Mouse (Mus musculus) gastrocnemius, adult 8-10 months (tissue): ENCODE measurements around the gene Lpar6. TPM values are rescaled to one million over a fixed set of nuclear protein-coding genes. Genes with fewer than 3 reads are reported as not detected.

ENCODE experiments used
- DNase-seq, 2 experiments: peaks; one replicate each; pipeline ENCODE4 v3.0.0; 2022; ENCODE audit warnings: low spot score in 2 of 2
- total RNA-seq, 4 experiments: library from RNA; stranded (reverse); gene quantifications; 2 replicates each; pipeline ENCODE4 v1.2.4; 2022

Gene Lpar6
- under 1 TPM; 0.61 to 0.89 (median 0.76) TPM for total RNA-seq

- peak in 1 of 2 experiments; percentile 16 for DNase-seq
These were observed at the start of gene Lpar6 for GRCm38 (mm10) chr14:73237848-73238321. Gene Lpar6, plus strand, starts transcription at chr14:73237895.

- DNase-seq, result no peak
These were observed 38.6 kb upstream of the Lpar6 start for GRCm38 (mm10) chr14:73199058-73199457.

DNA sequence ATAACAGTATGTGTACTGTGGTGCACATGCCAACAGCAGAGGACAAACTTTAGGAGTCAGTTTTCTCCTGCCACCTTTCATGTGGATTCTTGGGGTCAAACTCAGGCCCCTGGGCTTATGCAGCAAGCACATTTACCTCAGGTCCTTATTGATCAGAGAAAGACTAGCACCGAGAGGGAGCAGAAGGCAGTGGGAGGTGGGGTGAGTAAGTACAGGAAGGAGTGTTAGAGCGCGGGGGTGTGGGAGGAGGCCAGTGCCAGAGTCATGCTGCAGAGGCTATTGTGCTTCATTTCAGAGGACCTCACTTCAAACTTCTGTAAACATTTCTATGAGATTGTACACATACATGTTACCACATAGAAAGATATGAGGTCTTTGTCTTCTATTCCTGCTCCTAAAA is 36.2 kb upstream of the Lpar6 start:
- no peak for DNase-seq

DNA sequence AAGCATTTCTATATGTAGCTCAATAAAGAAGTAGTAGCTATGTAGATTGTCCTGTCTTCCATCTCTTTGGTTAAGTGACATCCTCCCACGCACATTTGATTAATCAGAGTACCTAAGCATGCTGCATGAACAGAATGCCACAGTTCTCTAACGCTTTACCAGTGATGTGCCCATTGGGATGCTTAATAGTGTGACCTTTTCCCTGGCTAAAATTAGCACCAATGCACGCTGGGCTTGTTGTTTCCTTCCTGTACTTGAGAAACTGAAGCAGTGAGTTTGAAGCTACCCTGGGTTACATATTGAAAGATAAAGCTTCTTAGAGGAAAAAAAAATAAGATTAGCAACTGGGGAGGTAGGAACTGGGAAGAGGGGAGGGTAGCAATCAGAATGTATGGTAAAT is 33.7 kb upstream of the Lpar6 start:
- no peak for DNase-seq

- no peak for DNase-seq
These were observed 28.4 kb upstream of the Lpar6 start for GRCm38 (mm10) chr14:73209262-73209661.

DNA sequence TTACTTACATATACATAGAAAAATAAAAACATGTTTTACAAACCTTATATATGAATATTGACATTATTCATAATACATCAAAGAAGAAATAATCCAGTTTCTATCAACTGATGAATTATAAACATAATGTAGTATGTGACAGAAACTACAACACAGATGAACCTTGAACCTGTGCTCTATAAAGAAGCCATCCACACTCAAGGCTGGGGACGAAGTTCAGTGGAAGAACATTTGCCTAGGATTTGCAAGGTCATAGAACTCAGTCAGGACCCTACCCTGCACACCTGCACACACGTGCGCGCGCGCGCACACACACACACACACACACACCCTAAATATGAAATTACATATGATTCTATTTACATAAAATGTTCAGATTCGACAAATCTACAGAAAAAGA is 27.5 kb upstream of the Lpar6 start:
- DNase-seq, result no peak

DNA sequence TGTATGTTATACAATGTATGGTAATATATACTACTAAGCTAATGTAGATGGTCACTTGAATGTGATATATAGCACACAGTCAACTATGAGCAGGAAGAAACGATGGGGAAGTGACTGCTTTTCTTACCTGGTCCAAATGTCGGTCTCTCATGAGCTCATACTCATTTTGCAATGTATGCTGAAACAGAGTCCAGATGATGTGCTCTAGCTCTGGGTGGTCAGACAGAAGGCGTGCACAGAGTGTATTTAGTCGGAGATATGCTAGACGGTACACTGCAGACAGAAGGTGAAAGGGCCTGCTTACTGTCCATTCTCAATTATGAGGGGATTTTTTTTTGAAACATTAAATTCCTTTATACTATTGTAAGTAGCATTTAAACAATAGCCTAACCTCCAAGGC is 26.2 kb upstream of the Lpar6 start:
- no peak for DNase-seq

DNA sequence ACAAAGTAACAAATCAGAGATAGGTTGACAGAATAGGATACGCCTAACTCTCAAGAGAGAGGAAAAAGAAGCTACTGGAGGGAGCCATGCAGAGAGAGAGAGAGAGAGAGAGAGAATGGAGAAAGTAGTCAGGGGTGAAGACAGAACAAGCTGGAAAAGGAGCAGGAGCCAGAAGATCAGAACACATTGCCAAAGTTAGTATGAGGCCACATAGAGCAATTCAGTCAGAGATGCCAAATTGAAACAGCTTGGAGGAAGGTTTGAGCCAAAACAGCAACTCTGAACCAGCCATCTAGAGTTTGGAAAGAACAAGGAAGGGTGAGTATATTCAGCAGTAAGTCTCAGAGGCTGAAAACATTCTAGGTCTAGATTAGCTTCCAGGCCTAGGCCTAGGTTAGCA is 20.6 kb upstream of the Lpar6 start:
- no peak for DNase-seq

DNA sequence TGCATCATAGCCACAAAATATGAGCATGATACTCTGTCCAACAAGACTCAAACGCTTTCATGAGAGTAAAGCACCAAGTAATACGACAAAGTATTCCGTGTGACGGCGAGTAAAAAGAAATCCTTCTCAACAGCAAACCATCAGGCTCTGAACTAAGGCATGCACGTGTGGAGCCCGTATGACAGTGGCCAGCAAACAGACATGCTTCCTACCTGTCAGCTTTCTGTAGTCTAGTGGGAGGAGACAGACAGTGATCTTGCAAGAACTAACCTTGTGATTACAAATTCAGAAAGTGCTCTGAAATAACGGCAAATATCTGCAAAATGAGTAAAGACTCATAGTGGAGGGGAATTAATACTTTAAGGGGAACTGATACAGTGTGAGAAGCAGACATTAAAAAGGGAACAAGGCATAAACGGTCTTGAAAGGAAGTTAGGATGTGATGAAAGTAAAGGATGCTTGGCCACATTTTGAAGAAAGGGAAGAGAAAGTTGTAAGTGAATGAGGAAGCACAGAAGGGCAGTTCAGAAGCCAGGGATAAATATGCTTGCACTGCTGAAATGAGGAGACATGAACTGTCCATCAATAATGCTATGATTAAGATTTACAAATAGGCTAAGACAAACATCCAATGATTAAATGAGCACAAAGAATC is 15.3 kb upstream of the Lpar6 start:
- DNase-seq, result no peak

DNA sequence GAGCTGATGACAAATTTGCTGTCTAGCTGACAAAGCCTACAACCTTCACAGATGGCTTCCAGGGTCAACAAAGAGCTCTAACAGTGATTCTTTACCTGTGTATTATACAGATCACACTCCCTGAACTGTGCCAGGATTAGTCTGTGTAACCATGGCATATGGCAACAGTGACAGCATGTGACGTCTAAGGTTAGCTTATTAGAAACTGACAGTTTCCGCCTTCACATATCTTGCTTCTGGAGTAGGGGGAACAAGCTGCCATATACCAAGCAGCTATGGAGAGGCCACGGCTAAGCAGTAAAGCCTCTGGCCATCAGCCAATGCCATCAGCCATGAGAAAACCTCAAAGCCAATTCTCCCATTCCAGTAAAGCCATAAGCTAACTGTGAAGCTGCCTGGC is 11.3 kb upstream of the Lpar6 start:
- DNase-seq, result no peak

DNA sequence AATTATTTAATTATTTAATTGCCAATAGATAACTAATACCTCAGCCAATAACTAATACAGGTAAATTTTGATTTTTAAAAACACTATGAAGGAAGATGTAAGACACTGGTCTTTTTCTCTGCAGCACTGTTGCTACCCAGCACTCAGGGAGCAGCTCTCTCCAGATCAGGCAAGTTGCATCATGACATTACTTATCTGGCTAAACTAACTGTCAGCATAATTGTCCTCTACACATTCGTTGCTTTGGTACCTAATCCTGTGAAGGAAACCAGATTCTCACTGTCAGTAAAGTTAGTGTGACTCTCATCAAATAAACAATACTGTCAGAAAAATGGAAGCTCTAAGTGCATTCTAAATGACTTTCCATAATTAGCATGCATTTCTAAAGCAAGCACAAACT is 10.8 kb upstream of the Lpar6 start:
- DNase-seq, result no peak

DNA sequence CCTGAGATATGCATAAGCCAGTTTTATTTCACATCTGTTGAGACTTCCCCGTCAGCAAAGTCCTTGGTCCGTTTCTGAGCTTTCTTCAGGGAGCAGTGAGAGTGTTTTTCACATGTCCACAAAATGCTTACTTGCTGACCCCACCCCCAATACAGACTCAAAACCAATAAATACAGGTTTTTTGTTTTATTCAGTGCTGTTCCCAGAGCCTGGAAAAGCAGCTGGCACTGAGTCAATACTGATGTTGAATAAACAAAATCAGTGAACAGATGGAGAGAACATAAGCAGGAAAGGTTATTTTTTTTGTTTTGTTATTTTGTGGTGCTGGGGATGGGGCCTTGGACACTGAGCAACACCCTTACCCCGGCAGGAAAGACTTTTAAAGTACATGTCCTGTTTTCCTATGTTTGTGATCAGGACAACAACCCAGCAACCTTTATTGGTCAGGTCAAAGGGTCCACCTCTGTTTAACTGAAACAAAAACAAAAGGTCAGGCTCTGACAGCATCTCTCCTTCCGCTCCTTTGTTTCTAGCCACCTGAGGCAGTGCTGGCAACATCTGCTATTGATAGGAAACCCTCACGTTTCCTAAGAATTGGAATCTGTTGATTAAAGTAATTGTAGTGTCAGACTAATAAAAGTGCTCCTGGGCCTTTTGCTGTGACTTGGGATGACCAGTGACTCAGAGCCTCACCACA is 6.3 kb upstream of the Lpar6 start:
- no peak for DNase-seq

DNA sequence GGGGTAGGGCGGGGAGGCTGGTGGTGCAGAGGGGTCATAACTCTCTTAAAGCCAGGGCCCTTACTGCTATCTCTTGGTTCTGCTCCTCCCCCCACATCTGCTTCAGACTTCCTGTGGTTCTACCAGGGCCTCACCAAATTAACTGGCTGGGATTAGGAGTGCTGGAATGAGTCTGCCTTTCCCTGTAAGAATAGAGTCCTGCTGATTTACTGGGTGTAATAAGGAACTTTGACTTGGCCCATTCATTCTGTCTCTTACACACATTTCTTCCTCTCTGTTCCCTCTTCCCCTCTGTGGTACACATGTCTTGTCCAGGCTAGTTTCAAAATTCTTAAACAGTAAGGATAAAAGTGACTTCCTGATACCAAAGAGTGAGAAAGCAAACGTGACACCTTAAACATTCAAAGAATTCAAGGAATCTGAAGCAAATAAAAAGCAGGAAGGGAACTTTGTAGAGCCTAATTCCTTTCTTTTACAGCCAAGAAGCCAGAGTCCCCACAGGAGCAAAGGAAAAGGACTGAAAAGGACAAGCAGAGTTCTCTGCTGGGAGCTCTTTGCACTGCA is 3.1 kb upstream of the Lpar6 start:
- DNase-seq, result no peak

- DNase-seq, result no peak
These were observed 979 bp downstream of the Lpar6 start for GRCm38 (mm10) chr14:73238498-73239250.

DNA sequence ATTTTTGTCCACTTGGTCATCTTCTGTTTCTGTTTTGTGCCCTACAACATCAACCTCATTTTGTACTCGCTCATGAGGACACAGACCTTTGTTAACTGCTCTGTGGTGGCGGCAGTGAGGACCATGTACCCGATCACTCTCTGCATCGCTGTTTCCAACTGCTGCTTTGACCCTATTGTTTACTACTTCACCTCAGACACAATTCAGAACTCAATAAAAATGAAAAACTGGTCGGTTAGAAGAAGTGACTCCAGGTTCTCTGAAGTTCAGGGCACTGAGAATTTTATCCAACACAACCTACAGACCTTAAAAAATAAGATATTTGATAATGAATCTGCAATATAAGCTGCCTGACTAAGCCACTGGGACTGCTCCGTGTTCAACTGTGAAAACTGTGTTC is 1.6 kb downstream of the Lpar6 start:
- no peak for DNase-seq

DNA sequence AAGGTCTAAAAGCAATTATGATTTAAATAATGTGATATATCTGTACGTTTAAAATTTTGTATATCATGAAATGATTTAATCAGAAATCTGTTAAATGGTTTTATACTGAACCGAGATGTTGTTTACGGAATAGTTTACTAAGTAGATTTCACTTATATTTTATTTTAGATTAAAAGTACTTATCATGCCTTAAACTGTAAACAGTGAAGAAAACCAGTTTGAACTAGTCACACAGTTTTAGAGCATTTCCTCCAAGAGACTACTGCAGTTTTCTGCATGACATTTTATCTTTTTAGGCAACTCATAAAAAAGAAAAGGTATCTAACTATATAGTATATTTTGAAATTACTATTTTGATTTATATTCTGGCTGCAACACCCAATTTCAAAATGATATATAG is 2.2 kb downstream of the Lpar6 start:
- no peak for DNase-seq

- no peak for DNase-seq
These were observed 6.4 kb downstream of the Lpar6 start for GRCm38 (mm10) chr14:73244061-73244597.

DNA sequence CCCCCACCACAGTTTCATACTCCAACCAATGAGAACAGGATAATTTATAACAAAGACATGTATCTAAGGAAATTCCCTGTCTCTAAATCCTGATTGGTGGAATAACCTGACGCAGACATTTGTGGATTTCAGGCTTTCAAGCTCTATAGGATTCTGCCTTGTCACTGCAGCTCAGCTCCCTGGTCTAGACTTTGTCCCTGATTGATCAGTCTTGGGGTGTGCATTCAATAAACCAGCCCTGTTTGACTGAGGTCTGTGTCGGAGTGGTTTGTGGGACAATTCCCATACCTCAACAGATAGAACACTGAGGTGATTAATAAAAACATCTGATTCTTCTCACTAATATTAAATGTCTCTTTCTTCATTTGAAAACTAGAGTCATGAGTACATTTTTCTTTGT is 12.4 kb downstream of the Lpar6 start:
- DNase-seq, result no peak

GRCm38 (mm10) chr14:73252276-73252675 is 14.6 kb downstream of the Lpar6 start:
- DNase-seq, result no peak

DNA sequence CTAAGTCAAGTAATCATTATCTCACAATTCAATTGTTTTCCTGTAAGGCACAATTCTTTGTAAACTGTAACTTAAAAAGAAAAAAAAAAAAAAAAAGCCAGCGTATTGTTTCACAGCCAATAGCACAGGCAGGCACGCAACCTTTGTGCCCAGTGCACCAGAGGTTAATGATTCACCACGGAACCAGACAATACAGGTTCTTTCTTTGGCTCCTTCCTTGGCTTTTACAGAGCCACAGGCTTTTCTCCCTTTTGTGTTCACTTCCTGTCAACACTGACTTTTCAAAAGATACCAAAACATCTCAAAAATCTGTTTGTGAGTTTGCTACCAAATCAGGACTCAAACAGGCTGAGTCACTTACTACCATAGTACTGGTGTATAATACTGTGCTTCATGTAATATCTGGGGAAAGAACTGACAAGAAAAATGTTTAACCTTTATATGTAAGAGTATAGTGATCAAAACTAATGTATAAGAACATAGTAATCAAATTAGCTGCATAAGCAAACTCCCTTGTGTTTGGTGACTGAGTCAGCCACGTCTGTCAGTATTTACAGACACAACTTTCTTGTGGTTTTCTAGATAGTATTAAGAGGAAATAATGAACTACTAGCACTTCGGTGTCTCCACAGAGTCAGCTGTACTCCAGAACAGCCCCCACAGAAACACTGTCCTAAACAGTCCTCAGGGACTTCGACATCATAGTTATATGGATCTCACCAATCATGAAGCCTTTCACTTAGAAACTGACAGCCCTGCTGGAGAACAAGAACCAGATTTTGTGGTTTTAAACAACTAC is 16.0 kb downstream of the Lpar6 start:
- no peak for DNase-seq

- no peak for DNase-seq
These were observed 16.7 kb downstream of the Lpar6 start for GRCm38 (mm10) chr14:73254412-73254811.
